Mouse (Mus musculus): ENCODE data around the gene Il17re. TPM values are rescaled to one million over a fixed set of nuclear protein-coding genes. Genes with fewer than 3 reads are reported as not detected.

Il17re gene
- polyA plus RNA-seq, 1 experiment from 2014 or later, result not detected

DNA sequence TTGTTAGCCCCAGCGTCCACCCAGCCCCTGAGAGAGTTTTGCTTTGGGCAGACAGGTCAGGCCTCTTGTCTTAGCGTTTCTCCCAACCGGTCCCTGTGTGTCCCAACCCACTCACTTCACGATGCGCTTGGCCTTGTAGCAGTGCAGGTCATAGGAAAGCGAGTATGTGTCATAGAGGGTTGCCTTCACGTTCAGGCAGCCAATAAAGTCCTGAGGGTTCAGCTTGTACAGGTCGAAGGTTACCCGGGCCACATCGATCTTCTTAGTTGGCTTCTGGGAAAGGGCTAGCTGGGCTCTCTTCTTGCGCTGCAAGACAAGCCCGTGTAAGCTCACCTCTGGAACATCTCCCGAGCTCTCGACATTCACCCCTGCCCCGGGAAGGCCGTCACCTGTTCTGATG lies 30.3 kb upstream of the Il17re start:
- no peaks in the 10 kb centered on the region for H3K9me3 ChIP-seq (ENCODE audit: control insufficient read depth, low read length)
- H3K27me3 ChIP-seq (replicated peaks; ENCODE audit: control insufficient read depth, insufficient read depth, low read length), result no peaks in the 10 kb centered on the region
- H3K4me2 ChIP-seq (ENCODE audit: low read length), result no peak overlapping the region
- no peak for ATAC-seq
- H3K27ac ChIP-seq (ENCODE audit: low read length), result no peak overlapping the region
- WGBS, result 91% methylated on average over 16 of the region's 16 CpGs
- H3K9ac ChIP-seq (replicated peaks; ENCODE audit: low read depth, low read length), result no peak overlapping the region
- no peaks in the 10 kb centered on the region for H3K36me3 ChIP-seq (ENCODE audit: control insufficient read depth, insufficient read depth)
- H3K4me1 ChIP-seq (replicated peaks; ENCODE audit: control insufficient read depth, insufficient read depth, low read length), result no peaks in the 10 kb centered on the region
- H3K4me3 ChIP-seq (replicated peaks; ENCODE audit: low read length), result no peak overlapping the region

DNA sequence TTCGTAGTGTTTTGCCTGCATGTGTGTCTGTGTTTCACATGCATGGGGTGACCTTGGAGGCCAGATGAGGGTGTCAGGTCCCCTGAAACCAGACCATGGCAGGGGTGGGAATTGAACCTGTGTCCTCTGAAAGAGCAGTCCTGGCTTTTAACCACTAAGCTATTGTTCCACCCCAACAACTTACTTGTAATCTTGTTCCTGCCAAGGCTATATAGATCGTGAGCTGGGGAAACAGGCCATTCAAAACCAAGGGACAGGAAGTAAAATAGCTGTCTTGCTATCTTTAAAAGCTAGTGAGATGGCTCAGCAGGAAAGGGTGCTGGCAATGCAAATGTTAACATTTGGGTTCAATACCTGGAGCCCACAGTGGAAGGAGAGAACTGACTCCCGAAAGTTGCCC lies 28.3 kb upstream of the Il17re start:
- H3K9ac ChIP-seq (replicated peaks; ENCODE audit: low read depth, low read length), result no peak overlapping the region

DNA sequence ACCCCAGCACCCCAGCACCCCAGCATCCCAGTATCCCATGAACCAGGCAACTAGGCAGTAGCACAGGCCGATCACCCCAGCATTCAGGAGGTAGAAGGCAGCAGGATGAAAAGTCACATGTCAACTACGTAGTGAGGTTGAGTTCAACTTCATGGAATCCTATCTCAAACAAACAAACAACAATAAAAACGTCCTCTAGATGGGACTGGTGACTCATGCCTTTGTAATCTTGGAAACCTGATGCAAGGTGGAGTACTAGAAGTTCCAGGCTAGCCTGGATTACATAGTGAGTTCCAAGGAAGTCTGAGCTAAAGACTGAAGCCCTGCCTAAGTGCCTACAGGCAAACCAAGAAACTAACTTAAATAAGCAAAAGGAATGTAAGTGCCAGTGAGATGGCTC lies 27.4 kb upstream of the Il17re start:
- no peak overlapping the region for H3K4me2 ChIP-seq (ENCODE audit: low read length)
- H3K27me3 ChIP-seq (replicated peaks; ENCODE audit: control insufficient read depth, insufficient read depth, low read length), result no peaks in the 10 kb centered on the region
- H3K9ac ChIP-seq (replicated peaks; ENCODE audit: low read depth, low read length), result no peak overlapping the region
- no peak overlapping the region for H3K4me3 ChIP-seq (replicated peaks; ENCODE audit: low read length)
- WGBS, result 68% methylated on average over 3 of the region's 3 CpGs
- H3K27ac ChIP-seq (ENCODE audit: low read length), result no peak overlapping the region
- no peaks in the 10 kb centered on the region for H3K9me3 ChIP-seq (ENCODE audit: control insufficient read depth, low read length)
- H3K36me3 ChIP-seq (ENCODE audit: control insufficient read depth, insufficient read depth), result no peaks in the 10 kb centered on the region
- no peak for ATAC-seq
- no peaks in the 10 kb centered on the region for H3K4me1 ChIP-seq (replicated peaks; ENCODE audit: control insufficient read depth, insufficient read depth, low read length)

More for the DNA sequence above, 28.3 kb upstream of the Il17re start:
- H3K27me3 ChIP-seq (replicated peaks; ENCODE audit: control insufficient read depth, insufficient read depth, low read length), result no peaks in the 10 kb centered on the region
- H3K9me3 ChIP-seq (ENCODE audit: control insufficient read depth, low read length), result no peaks in the 10 kb centered on the region
- WGBS, result 83% methylated on average over 3 of the region's 3 CpGs
- H3K4me2 ChIP-seq (ENCODE audit: low read length), result no peak overlapping the region
- H3K36me3 ChIP-seq (ENCODE audit: control insufficient read depth, insufficient read depth), result no peaks in the 10 kb centered on the region
- H3K4me1 ChIP-seq (replicated peaks; ENCODE audit: control insufficient read depth, insufficient read depth, low read length), result no peaks in the 10 kb centered on the region
- no peak overlapping the region for H3K4me3 ChIP-seq (replicated peaks; ENCODE audit: low read length)
- no peak for ATAC-seq
- H3K27ac ChIP-seq (ENCODE audit: low read length), result no peak overlapping the region

DNA sequence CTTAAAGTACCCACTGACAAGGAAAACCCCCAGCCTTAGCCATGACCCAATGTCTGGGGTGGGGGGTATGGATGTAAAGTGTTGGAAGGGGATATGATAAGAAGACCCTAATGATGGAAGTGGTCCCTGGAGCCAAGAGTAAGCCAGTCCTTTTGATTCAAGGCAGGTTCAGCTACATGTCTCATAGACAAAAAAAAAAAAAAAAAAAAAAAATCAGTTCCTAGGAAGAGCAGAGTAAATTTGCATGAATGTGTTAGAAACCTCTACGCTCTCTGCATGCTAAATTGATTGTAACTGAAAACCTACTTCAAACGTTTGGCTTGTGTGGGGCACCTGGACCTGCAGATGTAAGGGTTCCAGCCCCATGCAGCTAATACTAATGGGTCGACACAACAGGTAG lies 26.5 kb upstream of the Il17re start:
- no peaks in the 10 kb centered on the region for H3K9me3 ChIP-seq (ENCODE audit: control insufficient read depth, low read length)
- no peak overlapping the region for H3K27ac ChIP-seq (ENCODE audit: low read length)
- H3K4me1 ChIP-seq (replicated peaks; ENCODE audit: control insufficient read depth, insufficient read depth, low read length), result no peaks in the 10 kb centered on the region
- no peaks in the 10 kb centered on the region for H3K27me3 ChIP-seq (replicated peaks; ENCODE audit: control insufficient read depth, insufficient read depth, low read length)
- no peak overlapping the region for H3K4me3 ChIP-seq (replicated peaks; ENCODE audit: low read length)
- no peak overlapping the region for H3K9ac ChIP-seq (replicated peaks; ENCODE audit: low read depth, low read length)
- ATAC-seq, result no peak
- no peak overlapping the region for H3K4me2 ChIP-seq (ENCODE audit: low read length)
- 61% methylated on average over 3 of the region's 3 CpGs for WGBS
- no peaks in the 10 kb centered on the region for H3K36me3 ChIP-seq (ENCODE audit: control insufficient read depth, insufficient read depth)

DNA sequence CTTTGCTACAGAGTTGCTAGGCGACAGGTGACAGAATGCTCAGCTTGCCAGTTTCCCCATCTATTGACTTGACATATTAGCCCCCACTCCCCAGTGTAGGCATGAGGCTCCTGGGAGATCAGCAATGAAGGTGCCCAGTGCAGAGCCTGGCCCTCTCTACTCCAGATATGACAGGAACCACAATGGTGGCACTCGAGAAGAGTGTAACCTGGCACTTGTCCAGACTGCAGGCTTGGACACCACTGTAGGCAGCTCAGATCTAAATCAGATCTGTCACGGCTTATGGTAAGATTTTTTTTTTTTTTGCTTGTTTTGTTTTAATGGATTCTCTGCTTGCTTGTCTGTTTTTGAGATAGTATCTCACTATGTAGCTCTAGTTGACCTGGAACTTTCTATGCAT lies 24.6 kb upstream of the Il17re start:
- H3K4me1 ChIP-seq (replicated peaks; ENCODE audit: control insufficient read depth, insufficient read depth, low read length), result no peaks in the 10 kb centered on the region
- 62% methylated on average over 3 of the region's 3 CpGs for WGBS
- no peaks in the 10 kb centered on the region for H3K9me3 ChIP-seq (ENCODE audit: control insufficient read depth, low read length)

DNA sequence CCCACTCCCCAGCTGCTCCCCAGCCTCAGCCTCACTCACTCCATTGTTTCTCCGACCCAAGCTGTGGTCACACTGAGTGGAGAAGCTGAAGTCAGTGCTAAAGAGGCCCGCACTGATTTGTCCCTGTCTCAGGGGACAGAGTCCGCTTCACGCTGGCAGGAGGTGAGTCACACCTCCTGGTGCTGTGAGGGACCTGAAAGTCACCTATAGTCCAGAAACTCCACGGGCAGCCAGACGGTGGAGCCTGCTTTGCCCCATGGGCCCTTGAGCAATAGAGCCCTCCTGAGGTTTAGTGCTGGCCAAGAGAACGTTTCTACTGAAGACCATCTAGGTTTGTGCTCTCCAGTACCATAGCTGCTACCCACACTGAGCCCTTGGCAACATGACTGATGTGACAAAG lies 23.6 kb upstream of the Il17re start:
- Histone ChIP-seq H3K9ac (replicated peaks; ENCODE audit: low read depth, low read length) (no peak overlapping the region), H3K36me3 (ENCODE audit: control insufficient read depth, insufficient read depth) (no peaks in the 10 kb centered on the region), H3K27me3 (replicated peaks; ENCODE audit: control insufficient read depth, insufficient read depth, low read length) (no peaks in the 10 kb centered on the region), H3K4me2 (ENCODE audit: low read length) (no peak overlapping the region), H3K4me3 (replicated peaks; ENCODE audit: low read length) (no peak overlapping the region), H3K4me1 (replicated peaks; ENCODE audit: control insufficient read depth, insufficient read depth, low read length) (no peaks in the 10 kb centered on the region), H3K9me3 (ENCODE audit: control insufficient read depth, low read length) (no peaks in the 10 kb centered on the region), H3K27ac (ENCODE audit: low read length) (no peak overlapping the region)
- no peak for ATAC-seq
- 75% methylated on average over 7 of the region's 7 CpGs for WGBS

More for the DNA sequence above, 24.6 kb upstream of the Il17re start:
- Histone ChIP-seq H3K4me2 (ENCODE audit: low read length) (no peak overlapping the region), H3K9ac (replicated peaks; ENCODE audit: low read depth, low read length) (no peak overlapping the region), H3K27ac (ENCODE audit: low read length) (no peak overlapping the region), H3K4me3 (replicated peaks; ENCODE audit: low read length) (no peak overlapping the region), H3K36me3 (ENCODE audit: control insufficient read depth, insufficient read depth) (no peaks in the 10 kb centered on the region), H3K27me3 (replicated peaks; ENCODE audit: control insufficient read depth, insufficient read depth, low read length) (no peaks in the 10 kb centered on the region)
- ATAC-seq, result no peak

DNA sequence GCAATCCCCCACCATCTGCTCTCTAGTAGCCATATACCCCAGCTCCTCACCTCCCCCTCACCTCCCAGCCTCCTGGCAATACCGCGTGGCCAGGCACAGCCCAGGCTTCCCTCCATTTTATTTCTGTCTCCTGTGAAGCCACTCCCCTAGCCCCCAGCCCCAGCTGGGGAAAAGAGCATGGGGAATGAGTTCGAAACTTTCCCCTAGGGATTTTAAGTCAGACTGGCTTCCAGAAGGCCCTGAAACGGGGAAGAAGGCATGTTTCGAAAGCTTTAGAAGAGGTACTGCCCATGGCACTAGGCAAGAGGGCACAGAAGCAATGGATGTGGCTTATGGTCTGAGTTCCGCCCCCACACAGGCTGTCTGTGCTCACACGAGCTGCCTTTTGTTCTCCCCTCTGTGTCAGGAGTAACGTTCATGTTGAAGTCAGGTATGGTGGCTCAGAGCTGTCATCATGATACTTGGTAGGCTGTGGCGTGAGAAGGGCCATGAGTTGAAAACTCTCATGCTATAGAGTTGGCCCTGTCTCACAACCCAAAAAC lies 22.5 kb upstream of the Il17re start, which contains the start of gene Cidec:
TSS of gene Cidec (minus strand) at position 97 of the 542 bp plus-strand sequence.
- Histone ChIP-seq H3K4me1 (replicated peaks; ENCODE audit: control insufficient read depth, insufficient read depth, low read length) (no peaks in the 10 kb centered on the region), H3K27me3 (replicated peaks; ENCODE audit: control insufficient read depth, insufficient read depth, low read length) (no peaks in the 10 kb centered on the region), H3K27ac (ENCODE audit: low read length) (no peak within 1 kb of the TSS), H3K9me3 (ENCODE audit: control insufficient read depth, low read length) (no peaks in the 10 kb centered on the region), H3K4me2 (ENCODE audit: low read length) (no peak within 1 kb of the TSS), H3K36me3 (ENCODE audit: control insufficient read depth, insufficient read depth) (no peaks in the 10 kb centered on the region), H3K4me3 (replicated peaks; ENCODE audit: low read length) (no peak within 1 kb of the TSS), H3K9ac (replicated peaks; ENCODE audit: low read depth, low read length) (no peak within 1 kb of the TSS)
- WGBS, result 79% methylated on average over 9 of the region's 9 CpGs
- ATAC-seq, result no peak

DNA sequence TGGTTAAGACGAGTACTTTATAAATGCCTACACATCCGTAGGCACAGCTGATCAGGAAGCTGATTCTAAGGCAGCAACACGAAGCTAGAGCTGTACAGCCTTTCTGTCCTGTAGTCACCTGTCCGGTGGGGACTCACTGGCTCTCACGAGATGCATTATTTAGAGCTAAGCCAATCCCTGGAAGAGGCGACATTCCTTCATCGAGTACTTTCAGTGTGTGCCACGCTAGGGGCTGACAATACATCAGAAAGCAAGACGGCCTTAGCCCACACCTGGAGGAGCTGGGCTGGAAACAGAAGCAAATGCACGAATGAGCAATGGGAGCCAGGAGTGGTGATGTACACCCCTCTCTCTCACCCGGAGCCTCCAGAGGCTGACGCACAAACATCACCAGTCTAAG lies 21.1 kb upstream of the Il17re start:
- no peak overlapping the region for H3K27ac ChIP-seq (ENCODE audit: low read length)
- no peak overlapping the region for H3K4me2 ChIP-seq (ENCODE audit: low read length)
- no peak overlapping the region for H3K9ac ChIP-seq (replicated peaks; ENCODE audit: low read depth, low read length)
- H3K9me3 ChIP-seq (ENCODE audit: control insufficient read depth, low read length), result no peaks in the 10 kb centered on the region
- H3K4me1 ChIP-seq (replicated peaks; ENCODE audit: control insufficient read depth, insufficient read depth, low read length), result 0 out of 2 replicates have a peak, but pooled peaks cover 3% of the 10 kb centered on the region
- H3K4me3 ChIP-seq (replicated peaks; ENCODE audit: low read length), result no peak overlapping the region
- no peaks in the 10 kb centered on the region for H3K36me3 ChIP-seq (ENCODE audit: control insufficient read depth, insufficient read depth)
- WGBS, result 79% methylated on average over 12 of the region's 12 CpGs
- no peak for ATAC-seq
- H3K27me3 ChIP-seq (replicated peaks; ENCODE audit: control insufficient read depth, insufficient read depth, low read length), result no peaks in the 10 kb centered on the region

DNA sequence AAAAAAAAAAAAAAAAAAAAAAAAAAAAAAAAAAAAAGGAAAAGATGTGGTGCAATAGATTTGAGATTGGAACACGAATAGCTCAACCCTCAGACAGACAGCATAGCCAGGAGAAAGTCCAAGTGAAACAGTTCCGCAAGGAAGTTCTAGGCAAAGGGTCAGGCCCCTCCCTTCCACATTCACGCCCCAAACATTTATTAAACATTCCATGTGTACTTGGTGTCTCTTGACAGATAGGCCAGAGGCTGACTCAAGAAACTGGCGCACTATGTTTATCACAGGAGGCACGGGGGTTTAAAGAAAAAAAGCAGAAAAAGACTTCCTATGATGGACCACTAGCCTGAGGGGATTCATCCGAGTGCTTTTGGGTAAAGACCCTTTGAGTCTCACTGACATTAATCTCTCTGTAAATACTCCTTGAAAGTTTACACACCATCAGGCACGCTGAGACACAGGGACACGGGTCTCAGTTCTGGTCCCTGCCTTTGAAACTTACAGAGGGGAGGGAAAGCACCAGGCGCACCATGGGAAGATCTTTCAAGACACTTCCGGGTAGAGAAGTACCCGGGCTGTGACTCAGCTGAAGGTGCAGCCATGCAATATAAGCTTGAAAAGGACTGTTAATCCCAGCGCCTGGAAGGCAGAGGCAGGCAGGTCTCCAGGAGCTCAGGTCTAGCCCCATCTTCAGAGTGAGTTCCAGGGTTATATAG lies 19.4 kb upstream of the Il17re start:
- no peak for ATAC-seq
- H3K36me3 ChIP-seq (ENCODE audit: control insufficient read depth, insufficient read depth), result no peaks in the 10 kb centered on the region
- peaks cover 11% of the 10 kb centered on the region for H3K4me1 ChIP-seq (replicated peaks; ENCODE audit: control insufficient read depth, insufficient read depth, low read length)
- H3K27me3 ChIP-seq (replicated peaks; ENCODE audit: control insufficient read depth, insufficient read depth, low read length), result no peaks in the 10 kb centered on the region
- no peak overlapping the region for H3K27ac ChIP-seq (ENCODE audit: low read length)
- no peak overlapping the region for H3K4me3 ChIP-seq (replicated peaks; ENCODE audit: low read length)
- no peaks in the 10 kb centered on the region for H3K9me3 ChIP-seq (ENCODE audit: control insufficient read depth, low read length)
- no peak overlapping the region for H3K9ac ChIP-seq (replicated peaks; ENCODE audit: low read depth, low read length)
- 70% methylated on average over 12 of the region's 12 CpGs for WGBS
- no peak overlapping the region for H3K4me2 ChIP-seq (ENCODE audit: low read length)
